Mouse (Mus musculus) heart, postnatal 0 days (tissue): ENCODE results near the gene Fchsd2. TPM values are rescaled to one million over a fixed set of nuclear protein-coding genes. Genes with fewer than 3 reads are reported as not detected.

ENCODE experiments used
- ATAC-seq: fragments of 200-750 bp; cut with Nextera tagmentation; 2 replicates; pipeline ENCODE4 v1.8.0; 2017; ENCODE audit warnings: low read depth, moderate number of reproducible peaks, moderate library complexity; ENCODE audit not compliant: insufficient read depth
- DNase-seq: peaks from one replicate; pipeline ENCODE4 v3.0.0-alpha.2; 2016; ENCODE audit warnings: low spot score
- H3K27ac ChIP-seq: fragments of 300-500 bp; sonication (generic); 2 replicates; pipeline ENCODE4 v1.5.1; 2014; ENCODE audit warnings: low read depth, mild to moderate bottlenecking
- H3K27me3 ChIP-seq: fragments of 300-500 bp; sonication (generic); 2 replicates; pipeline ENCODE4 v1.6.1; 2014; ENCODE audit warnings: low read length, mixed read lengths; ENCODE audit not compliant: control insufficient read depth, insufficient read depth
- H3K36me3 ChIP-seq: fragments of 300-500 bp; sonication (generic); replicated peaks from 2 replicates; pipeline ENCODE4 v1.6.1; 2014; ENCODE audit warnings: low read length, mixed read lengths; ENCODE audit not compliant: control insufficient read depth, insufficient read depth
- H3K4me1 ChIP-seq: fragments of 300-500 bp; sonication (generic); 2 replicates; pipeline ENCODE4 v1.6.1; 2014; ENCODE audit warnings: antibody characterized with exemption; ENCODE audit not compliant: control insufficient read depth, insufficient read depth
- H3K4me2 ChIP-seq: fragments of 300-500 bp; sonication (generic); 2 replicates; pipeline ENCODE4 v1.6.1; 2014; ENCODE audit warnings: low read depth, mild to moderate bottlenecking, low read length, moderate library complexity
- H3K4me3 ChIP-seq: fragments of 300-500 bp; sonication (generic); 2 replicates; pipeline ENCODE4 v1.5.1; 2014; ENCODE audit warnings: low read depth, low read length
- H3K9ac ChIP-seq: fragments of 300-500 bp; sonication (generic); replicated peaks from 2 replicates; pipeline ENCODE4 v1.6.1; 2014; ENCODE audit warnings: low read depth, low read length, mixed read lengths
- H3K9me3 ChIP-seq: fragments of 300-500 bp; sonication (generic); replicated peaks from 2 replicates; pipeline ENCODE4 v1.6.1; 2016; ENCODE audit warnings: low read length; ENCODE audit not compliant: control insufficient read depth
- CTCF ChIP-seq: IDR thresholded peaks from 2 replicates; pipeline ENCODE4 v1.5.1; 2016; ENCODE audit warnings: antibody characterized with exemption, control low read depth, low read depth
- EP300 ChIP-seq: IDR thresholded peaks from 2 replicates; pipeline ENCODE4 v1.6.1; 2016; ENCODE audit warnings: antibody characterized with exemption, low read depth
- WGBS: fragments of 180-500 bp; shearing (Covaris S2); extraction: QIAGEN DNeasy Blood & Tissue Kit; methylation state at CpG from one replicate; pipeline ENCODE4 v1.1.7; 2014; 5-methylcytosine and 5-hydroxymethylcytosine counted together
- polyA plus RNA-seq: library from polyadenylated mRNA; unstranded; fragments of >200 nt; fragmentation: Nextera tagmentation; extraction: Ambion mirVana; gene quantifications from 2 replicates; pipeline ENCODE4 v1.2.1, GENCODE M21; 2015
- total RNA-seq: library from RNA; depleted of rRNA; stranded (reverse); fragments of >200 nt; gene quantifications from 2 replicates; pipeline ENCODE4 v1.2.3, GENCODE M21; 2014; ENCODE audit warnings: low replicate concordance

The Fchsd2 gene
- total and polyA plus RNA-seq, 2 experiments from 2014 or later, result 8.7 to 19.3 TPM

- TF ChIP-seq EP300, result no peak
- no peak for TF ChIP-seq CTCF
- peaks cover 6% of the 10 kb centered on the region; the same call in 1 of the 2 replicates for H3K36me3 ChIP-seq
- 64% methylated on average over 2 of the region's 2 CpGs for WGBS
- no peak overlapping the region for H3K9ac ChIP-seq
- no peaks in the 10 kb centered on the region for H3K9me3 ChIP-seq
- no peak overlapping the region for H3K4me2 ChIP-seq
- ATAC-seq (no peak), DNase-seq (no peak)
- peaks cover 10% of the 10 kb centered on the region for H3K4me1 ChIP-seq
- H3K27ac ChIP-seq, result no peak overlapping the region
- H3K27me3 ChIP-seq, result no peaks in the 10 kb centered on the region
- H3K4me3 ChIP-seq, result no peak overlapping the region
These were observed 14.0 kb downstream of the Fchsd2 start for GRCm38 (mm10) chr7:101106666-101107065.

- ATAC-seq (no peak), DNase-seq (no peak)
- no peaks in the 10 kb centered on the region for H3K9me3 ChIP-seq
- peak overlapping the region; percentile 95; the same call in 1 of the 2 replicates for H3K27ac ChIP-seq
- 25% methylated on average over 5 of the region's 5 CpGs for WGBS
- no peak for TF ChIP-seq EP300
- TF ChIP-seq CTCF, result no peak
- H3K4me1 ChIP-seq, result peaks cover 10% of the 10 kb centered on the region
- peak overlapping the region; percentile 89; the same call in 1 of the 2 replicates for H3K9ac ChIP-seq
- H3K36me3 ChIP-seq, result peaks cover 7% of the 10 kb centered on the region; the same call in 1 of the 2 replicates
- H3K4me2 ChIP-seq, result peak overlapping the region; percentile 95
- H3K4me3 ChIP-seq, result peak overlapping the region; percentile 89
- no peaks in the 10 kb centered on the region for H3K27me3 ChIP-seq
These were observed 14.6 kb downstream of the Fchsd2 start for GRCm38 (mm10) chr7:101107073-101107810.

- H3K36me3 ChIP-seq, result peaks cover 7% of the 10 kb centered on the region; the same call in 1 of the 2 replicates
- ATAC-seq (peak; percentile 91), DNase-seq (peak; percentile 97)
- under 1% methylated on average over 60 of the region's 75 CpGs for WGBS
- H3K27ac ChIP-seq, result peak overlapping the region; percentile 95
- peak overlapping the region; percentile 95 for H3K4me2 ChIP-seq
- H3K27me3 ChIP-seq, result no peaks in the 10 kb centered on the region
- TF ChIP-seq EP300, result peak; percentile 88; the same call in 1 of the 2 replicates
- peak; percentile 84 for TF ChIP-seq CTCF
- peak overlapping the region; percentile 89 for H3K4me3 ChIP-seq
- peaks cover 10% of the 10 kb centered on the region for H3K4me1 ChIP-seq
- H3K9ac ChIP-seq, result peak overlapping the region; percentile 89
- H3K9me3 ChIP-seq, result no peaks in the 10 kb centered on the region
These were observed 15.4 kb downstream of the Fchsd2 start for GRCm38 (mm10) chr7:101107968-101108652.

DNA sequence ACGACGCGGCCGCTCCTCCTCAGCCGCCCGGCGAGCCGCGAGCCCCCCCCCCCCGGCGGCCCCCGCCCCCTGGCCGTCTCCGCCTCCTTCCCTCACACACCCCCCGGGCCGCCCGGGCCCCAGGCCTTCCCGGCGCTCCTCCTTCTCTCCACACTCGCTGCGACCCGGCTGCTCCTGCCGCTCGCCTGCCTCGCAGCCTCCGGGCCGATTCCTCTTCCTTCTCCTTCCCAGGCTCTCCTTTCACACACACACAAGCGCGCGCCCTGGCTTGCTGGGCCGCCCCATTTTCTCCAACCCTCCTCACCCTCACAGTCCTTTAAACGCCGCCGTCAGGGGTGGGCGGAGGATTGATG, 16.0 kb downstream of the Fchsd2 start:
- Histone ChIP-seq H3K27ac (peak overlapping the region; percentile 95), H3K4me3 (peak overlapping the region; percentile 89), H3K9ac (peak overlapping the region; percentile 89), H3K4me1 (peaks cover 10% of the 10 kb centered on the region), H3K27me3 (no peaks in the 10 kb centered on the region), H3K36me3 (peaks cover 12% of the 10 kb centered on the region), H3K9me3 (0 out of 2 replicates have a peak, but pooled peaks cover 2% of the 10 kb centered on the region), H3K4me2 (peak overlapping the region; percentile 95)
- 0% methylated on average over 6 of the region's 35 CpGs for WGBS
- DNase-seq, result peak; percentile 86
- TF ChIP-seq CTCF, result no peak
- no peak for TF ChIP-seq EP300
- no peak for ATAC-seq

DNA sequence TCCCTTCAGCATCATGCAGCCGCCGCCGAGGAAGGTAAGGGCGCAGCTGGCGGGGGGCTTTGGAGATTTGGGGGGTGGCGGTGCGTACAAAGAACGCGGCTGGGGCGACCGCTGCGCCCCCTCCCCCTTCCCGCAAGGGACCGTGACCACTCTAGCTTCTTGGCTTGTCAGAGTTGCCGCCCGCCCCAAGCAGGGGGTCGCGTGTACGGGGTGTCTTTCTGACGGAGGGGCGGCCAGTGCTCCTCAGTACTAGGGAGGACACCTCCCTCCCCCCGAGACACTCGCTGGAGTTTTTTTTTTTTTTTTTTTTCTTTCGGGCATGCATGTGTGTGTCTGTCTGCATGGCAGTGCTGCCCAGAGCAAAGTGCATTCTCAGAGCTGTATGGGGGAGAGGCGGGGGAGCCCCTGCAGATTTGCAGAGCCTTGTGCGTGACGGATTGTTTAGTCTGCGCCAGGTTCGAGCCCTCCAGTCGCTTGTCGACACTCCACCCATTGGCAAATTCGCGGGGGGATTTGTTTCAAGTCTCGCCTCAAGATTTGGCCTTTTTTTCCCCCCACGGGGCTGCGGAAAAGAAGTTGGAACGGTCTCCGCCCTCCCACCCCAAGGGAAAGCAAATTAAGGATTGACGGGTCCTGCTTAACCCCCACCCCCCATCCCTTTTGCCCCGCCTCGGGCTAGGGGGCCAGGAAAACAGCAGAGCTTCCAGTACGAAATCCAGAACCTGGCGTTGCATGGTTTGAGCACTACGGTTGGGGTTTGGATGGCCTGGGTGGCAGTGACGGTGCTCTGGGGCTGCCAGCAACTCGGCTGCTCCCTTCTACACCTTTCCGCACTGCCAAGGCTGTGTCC, 16.6 kb downstream of the Fchsd2 start:
- H3K9ac ChIP-seq, result peak overlapping the region; percentile 89
- peaks cover 13% of the 10 kb centered on the region for H3K36me3 ChIP-seq
- H3K4me2 ChIP-seq, result peak overlapping the region; percentile 95
- TF ChIP-seq CTCF (no peak), EP300 (no peak)
- no peaks in the 10 kb centered on the region for H3K27me3 ChIP-seq
- peak overlapping the region; percentile 89 for H3K4me3 ChIP-seq
- 0 out of 2 replicates have a peak, but pooled peaks cover 2% of the 10 kb centered on the region for H3K9me3 ChIP-seq
- WGBS, result 0% methylated on average over 38 of the region's 47 CpGs
- ATAC-seq (no peak), DNase-seq (no peak)
- peak overlapping the region; percentile 95 for H3K27ac ChIP-seq
- H3K4me1 ChIP-seq, result peaks cover 10% of the 10 kb centered on the region
